Mouse (Mus musculus): ENCODE measurements around the gene Hoxd12. TPM values are rescaled to one million over a fixed set of nuclear protein-coding genes. Genes with fewer than 3 reads are reported as not detected.

The Hoxd12 gene
- total and polyA plus RNA-seq, 3 experiments, result not detected

GRCm38 (mm10) chr2:74675666-74676282 lies 961 bp downstream of the Hoxd12 start:
- Histone ChIP-seq H3K27me3 (ENCODE audit: control insufficient read depth in 1 of 2, insufficient read depth in 2 of 2, low read length in 2 of 2) (peaks cover 2 to 3% of the 10 kb centered on the region in 2 experiments; a peak in 3 of 4 replicates), H3K9me3 (replicated peaks; ENCODE audit: insufficient read depth, low read length) (no peaks in the 10 kb centered on the region), H3K79me2 (ENCODE audit: control insufficient read depth, insufficient read depth, low read length, poor library complexity) (no peaks in the 10 kb centered on the region), H3K4me3 (ENCODE audit: control insufficient read depth in 1 of 2, insufficient read depth in 1 of 2, low read depth in 2 of 2, low read length in 2 of 2) (no peak overlapping the region), H3K4me1 (ENCODE audit: control insufficient read depth in 1 of 2, insufficient read depth in 2 of 2, low read length in 2 of 2) (no peaks in the 10 kb centered on the region), H3K36me3 (ENCODE audit: control insufficient read depth in 1 of 2, insufficient read depth in 2 of 2, low read length in 2 of 2) (no peaks in the 10 kb centered on the region), H3K9ac (ENCODE audit: control insufficient read depth, low read depth, low read length, poor library complexity, severe bottlenecking) (no peak overlapping the region), H3K27ac (ENCODE audit: control insufficient read depth, low read depth, low read length) (no peak overlapping the region)
- TF ChIP-seq EP300 (IDR thresholded peaks at IDR 0.05; ENCODE audit: low read depth in 1 of 2, low read length in 2 of 2) (no peak), USF2 (IDR thresholded peaks at IDR 0.05; ENCODE audit: borderline replicate concordance in 1 of 2, insufficient read depth in 1 of 2, low read depth in 1 of 2, low read length in 2 of 2) (no peak), ZC3H11A (IDR thresholded peaks at IDR 0.05; ENCODE audit: low read depth, low read length) (no peak)
- DNase-seq (ENCODE audit: low read depth, low spot score), result no peak

- no peaks in the 10 kb centered on the region for H3K79me2 ChIP-seq (ENCODE audit: control insufficient read depth, insufficient read depth, low read length, poor library complexity)
- no peak for DNase-seq (ENCODE audit: low read depth, low spot score)
- no peak overlapping the region for H3K4me3 ChIP-seq (ENCODE audit: control insufficient read depth in 1 of 2, insufficient read depth in 1 of 2, low read depth in 2 of 2, low read length in 2 of 2)
- H3K4me1 ChIP-seq (ENCODE audit: control insufficient read depth in 1 of 2, insufficient read depth in 2 of 2, low read length in 2 of 2), result no peaks in the 10 kb centered on the region
- peaks cover 2 to 3% of the 10 kb centered on the region in 2 experiments; a peak in 3 of 4 replicates for H3K27me3 ChIP-seq (ENCODE audit: control insufficient read depth in 1 of 2, insufficient read depth in 2 of 2, low read length in 2 of 2)
- no peaks in the 10 kb centered on the region for H3K9me3 ChIP-seq (replicated peaks; ENCODE audit: insufficient read depth, low read length)
- no peaks in the 10 kb centered on the region for H3K36me3 ChIP-seq (ENCODE audit: control insufficient read depth in 1 of 2, insufficient read depth in 2 of 2, low read length in 2 of 2)
- TF ChIP-seq SIN3A (IDR thresholded peaks at IDR 0.05; ENCODE audit: low read length), result no peak
- no peak for TF ChIP-seq KAT2A (conservative IDR thresholded peaks at IDR 0.05; ENCODE audit: low read depth, low read length)
- no peak for TF ChIP-seq ZC3H11A (IDR thresholded peaks at IDR 0.05; ENCODE audit: low read depth, low read length)
- TF ChIP-seq POLR2AphosphoS2 (IDR thresholded peaks at IDR 0.05; ENCODE audit: low read length), result no peak
- no peak overlapping the region for H3K9ac ChIP-seq (ENCODE audit: control insufficient read depth, low read depth, low read length, poor library complexity, severe bottlenecking)
- H3K27ac ChIP-seq (ENCODE audit: control insufficient read depth, low read depth, low read length), result no peak overlapping the region
Observed at GRCm38 (mm10) chr2:74676376-74677052, 1.7 kb downstream of the Hoxd12 start.

GRCm38 (mm10) chr2:74677106-74677505 lies 2.3 kb downstream of the Hoxd12 start:
- no peak overlapping the region for H3K27ac ChIP-seq (ENCODE audit: control insufficient read depth, low read depth, low read length)
- H3K79me2 ChIP-seq (ENCODE audit: control insufficient read depth, insufficient read depth, low read length, poor library complexity), result no peaks in the 10 kb centered on the region
- no peaks in the 10 kb centered on the region for H3K4me1 ChIP-seq (ENCODE audit: control insufficient read depth in 1 of 2, insufficient read depth in 2 of 2, low read length in 2 of 2)
- DNase-seq (ENCODE audit: low read depth, low spot score), result no peak
- no peak overlapping the region for H3K4me3 ChIP-seq (ENCODE audit: control insufficient read depth in 1 of 2, insufficient read depth in 1 of 2, low read depth in 2 of 2, low read length in 2 of 2)
- no peaks in the 10 kb centered on the region for H3K36me3 ChIP-seq (ENCODE audit: control insufficient read depth in 1 of 2, insufficient read depth in 2 of 2, low read length in 2 of 2)
- no peak overlapping the region for H3K9ac ChIP-seq (ENCODE audit: control insufficient read depth, low read depth, low read length, poor library complexity, severe bottlenecking)
- peaks cover 2 to 3% of the 10 kb centered on the region in 2 experiments; a peak in 3 of 4 replicates for H3K27me3 ChIP-seq (ENCODE audit: control insufficient read depth in 1 of 2, insufficient read depth in 2 of 2, low read length in 2 of 2)
- H3K9me3 ChIP-seq (replicated peaks; ENCODE audit: insufficient read depth, low read length), result no peaks in the 10 kb centered on the region
- no peak for TF ChIP-seq MAFK (IDR thresholded peaks at IDR 0.05; ENCODE audit: borderline replicate concordance, low read depth, low read length)
- TF ChIP-seq SIN3A (IDR thresholded peaks at IDR 0.05; ENCODE audit: low read length), result no peak
- no peak for TF ChIP-seq JUND (IDR thresholded peaks at IDR 0.05; ENCODE audit: low read depth, low read length)
- no peak for TF ChIP-seq MAX (IDR thresholded peaks at IDR 0.05; ENCODE audit: low read length)
- TF ChIP-seq CHD1 (IDR thresholded peaks at IDR 0.05; ENCODE audit: low read depth, low read length), result no peak
- no peak for TF ChIP-seq NELFE (IDR thresholded peaks at IDR 0.05; ENCODE audit: low read depth, low read length)
- TF ChIP-seq MYC (IDR thresholded peaks at IDR 0.05; ENCODE audit: low read depth, low read length), result no peak
- no peak for TF ChIP-seq E2F4 (IDR thresholded peaks at IDR 0.05; ENCODE audit: borderline replicate concordance, low read depth, low read length)
- TF ChIP-seq ELF1 (IDR thresholded peaks at IDR 0.05; ENCODE audit: low read depth, low read length), result no peak
